15 mouse cellular contexts compared by ENCODE assay signal in the genomic region with DNA sequence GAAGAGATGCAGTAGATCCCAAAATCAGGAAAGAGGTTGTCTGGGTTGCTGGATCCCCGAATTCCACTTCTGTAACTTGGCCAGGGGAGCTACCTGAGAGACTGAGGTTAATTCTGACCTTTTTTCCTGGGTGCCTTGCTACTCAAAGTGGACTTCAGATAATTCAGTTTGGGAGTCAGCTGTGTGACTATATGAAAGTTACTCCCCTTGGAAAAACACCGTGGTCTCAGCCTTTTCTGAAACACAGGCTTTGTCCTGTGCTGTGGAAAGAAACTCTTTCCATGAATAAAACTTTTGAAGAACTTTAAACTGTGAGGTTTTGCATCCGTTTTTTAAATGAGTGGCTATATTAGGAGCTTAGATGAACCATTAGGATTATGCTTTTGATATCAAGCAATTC. TPM values are rescaled to one million over a fixed set of nuclear protein-coding genes. Genes with fewer than 3 reads are reported as not detected.
"Had no signal": no experiment of that assay in that cellular context is flagged by ENCODE, and none has a peak within 500 bp of the region (broad histone marks: within the 10 kb centered on the region; RNA-seq: fewer than 3 reads in every experiment).

No protein-coding gene starts in this region.

- ATAC-seq: liver, embryonic 12.5 days had no signal

- DNase-seq: kidney, adult 18-20 months; kidney, postnatal 14 days; layer of hippocampus, adult 9-11 months; layer of hippocampus, postnatal 36 days; lung, embryonic 14.5 days; lung, postnatal 10 days; lung, postnatal 4 days; right cerebral cortex, adult 18-20 months; right cerebral cortex, postnatal 25 days; thymus, postnatal 4 days had no signal

- H3K36me3 ChIP-seq: limb, embryonic 15.5 days; liver, embryonic 12.5 days; neural tube, embryonic 15.5 days had no signal

- H3K27ac ChIP-seq: limb, embryonic 15.5 days; liver, embryonic 12.5 days; neural tube, embryonic 15.5 days had no signal

- H3K4me2 ChIP-seq: limb, embryonic 15.5 days; liver, embryonic 12.5 days; lung, embryonic 14.5 days; neural tube, embryonic 15.5 days had no signal

- H3K4me1 ChIP-seq: liver, embryonic 12.5 days had no signal

- H3K9ac ChIP-seq: limb, embryonic 15.5 days; liver, embryonic 12.5 days; lung, embryonic 14.5 days; neural tube, embryonic 15.5 days had no signal

- H3K9me3 ChIP-seq: limb, embryonic 15.5 days; liver, embryonic 12.5 days; neural tube, embryonic 15.5 days had no signal

- H3K4me3 ChIP-seq: limb, embryonic 15.5 days; liver, embryonic 12.5 days; myocyte; neural tube, embryonic 15.5 days had no signal

RNA-seq across cellular contexts. Expression of a gene that starts 25.4 kb away (rescaled TPM):
- total RNA-seq: megakaryocyte, adult 5-6 weeks had no signal
